Mouse (Mus musculus) forebrain, postnatal 0 days (tissue): Measurements from ENCODE around the gene Pcnx. TPM values are rescaled to one million over a fixed set of nuclear protein-coding genes. Genes with fewer than 3 reads are reported as not detected.

Experiments
- ATAC-seq: fragments of 200-750 bp; cut with Nextera tagmentation; 2 replicates; pipeline ENCODE4 v1.8.0; 2017; ENCODE audit warnings: mild to moderate bottlenecking, moderate library complexity
- DNase-seq: peaks from one replicate; pipeline ENCODE4 v3.0.0-alpha.2; 2015
- H3K27ac ChIP-seq: fragments of 300-500 bp; sonication (generic); 2 replicates; pipeline ENCODE4 v1.5.1; 2014; ENCODE audit warnings: low read depth, mild to moderate bottlenecking, antibody characterized with exemption, low read length, moderate library complexity, mixed read lengths
- H3K27me3 ChIP-seq: fragments of 300-500 bp; sonication (generic); 2 replicates; pipeline ENCODE4 v1.6.1; 2014; ENCODE audit warnings: mild to moderate bottlenecking, low read length, mixed read lengths; ENCODE audit not compliant: insufficient read depth
- H3K36me3 ChIP-seq: fragments of 300-500 bp; sonication (generic); 2 replicates; pipeline ENCODE4 v1.6.1; 2014; ENCODE audit warnings: mild to moderate bottlenecking, moderate library complexity; ENCODE audit not compliant: insufficient read depth
- H3K4me1 ChIP-seq: fragments of 300-500 bp; sonication (generic); 2 replicates; pipeline ENCODE4 v1.6.1; 2014; ENCODE audit warnings: antibody characterized with exemption; ENCODE audit not compliant: insufficient read depth
- H3K4me2 ChIP-seq: fragments of 300-500 bp; sonication (generic); 2 replicates; pipeline ENCODE4 v1.6.1; 2014; ENCODE audit warnings: low read depth, mild to moderate bottlenecking, moderate library complexity
- H3K4me3 ChIP-seq: fragments of 300-500 bp; sonication (generic); 2 replicates; pipeline ENCODE4 v1.5.1; 2014; ENCODE audit warnings: low read depth, low read length, mixed read lengths
- H3K9ac ChIP-seq: fragments of 300-500 bp; sonication (generic); 2 replicates; pipeline ENCODE4 v1.6.1; 2014; ENCODE audit warnings: mild to moderate bottlenecking
- H3K9me3 ChIP-seq: fragments of 300-500 bp; sonication (generic); 2 replicates; pipeline ENCODE4 v1.6.1; 2016; ENCODE audit warnings: low read length
- CTCF ChIP-seq: sonication (generic); IDR thresholded peaks from 2 replicates; pipeline ENCODE4 v1.5.1; 2016; ENCODE audit warnings: antibody characterized with exemption, control low read depth, low read depth
- WGBS: fragments of 180-500 bp; shearing (Covaris S2); extraction: QIAGEN DNeasy Blood & Tissue Kit; methylation state at CpG from one replicate; pipeline ENCODE4 v1.1.7; 2014; 5-methylcytosine and 5-hydroxymethylcytosine counted together
- polyA plus RNA-seq: library from polyadenylated mRNA; unstranded; fragments of >200 nt; fragmentation: Nextera tagmentation; extraction: Ambion mirVana; gene quantifications from 2 replicates; pipeline ENCODE4 v1.2.1, GENCODE M21; 2015
- total RNA-seq: library from RNA; depleted of rRNA; stranded (reverse); fragments of >200 nt; gene quantifications from 2 replicates; pipeline ENCODE4 v1.2.3, GENCODE M21; 2014

Pcnx gene
- total and polyA plus RNA-seq, 2 experiments from 2014 or later, result 6.3 to 37.6 TPM

DNA sequence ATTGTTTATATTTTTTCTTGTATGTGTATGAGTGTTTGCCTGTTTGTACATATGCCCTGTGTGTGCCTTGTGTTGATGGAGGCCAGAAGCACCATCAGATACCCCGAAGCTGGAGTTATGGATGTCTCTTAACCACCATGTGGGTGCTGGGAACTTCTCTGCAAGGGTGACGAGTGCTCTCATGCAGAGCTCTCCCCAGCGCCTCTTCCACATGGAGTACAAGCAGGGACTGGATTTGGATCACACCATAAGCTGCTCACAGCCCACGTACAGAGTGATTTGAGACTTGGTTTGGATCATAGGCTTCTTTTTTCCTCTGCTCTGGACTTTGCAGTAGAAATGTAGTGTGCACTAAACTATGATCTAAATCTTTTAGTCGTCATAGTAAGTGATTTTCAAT, 34.5 kb downstream of the Pcnx start:
- no peak for ATAC-seq
- Histone ChIP-seq H3K9me3 (no peaks in the 10 kb centered on the region), H3K4me2 (no peak overlapping the region), H3K27ac (no peak overlapping the region), H3K9ac (no peak overlapping the region), H3K4me3 (no peak overlapping the region), H3K36me3 (peaks cover 11% of the 10 kb centered on the region), H3K4me1 (no peaks in the 10 kb centered on the region), H3K27me3 (no peaks in the 10 kb centered on the region)
- DNase-seq, result no peak
- 88% methylated on average over 5 of the region's 5 CpGs for WGBS
- no peak for TF ChIP-seq CTCF

DNA sequence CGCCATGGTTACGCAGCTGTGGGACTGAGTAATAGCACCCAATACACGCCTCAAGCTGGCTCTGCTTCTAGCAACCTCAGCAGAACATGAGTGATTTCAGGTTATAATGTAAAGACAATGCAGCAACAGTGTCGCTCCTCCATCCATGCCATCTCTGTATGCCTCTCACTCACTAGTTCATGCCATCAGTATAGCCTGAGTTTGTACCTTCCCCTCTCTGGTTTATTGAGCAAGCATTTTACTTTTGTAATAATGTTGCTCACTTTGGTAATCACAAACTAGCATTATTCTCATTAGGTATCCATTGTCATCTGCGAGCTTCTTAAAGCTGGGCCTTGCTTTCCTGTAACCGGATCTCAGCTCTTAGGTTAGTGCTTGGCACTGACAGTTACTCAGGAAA, 36.2 kb downstream of the Pcnx start:
- H3K36me3 ChIP-seq, result peaks cover 11% of the 10 kb centered on the region
- no peaks in the 10 kb centered on the region for H3K9me3 ChIP-seq
- no peak for ATAC-seq
- H3K9ac ChIP-seq, result no peak overlapping the region
- H3K4me1 ChIP-seq, result no peaks in the 10 kb centered on the region
- WGBS, result 90% methylated on average over 6 of the region's 6 CpGs
- no peak overlapping the region for H3K4me3 ChIP-seq
- H3K4me2 ChIP-seq, result no peak overlapping the region
- H3K27ac ChIP-seq, result no peak overlapping the region
- no peaks in the 10 kb centered on the region for H3K27me3 ChIP-seq
- no peak for DNase-seq
- TF ChIP-seq CTCF, result no peak

DNA sequence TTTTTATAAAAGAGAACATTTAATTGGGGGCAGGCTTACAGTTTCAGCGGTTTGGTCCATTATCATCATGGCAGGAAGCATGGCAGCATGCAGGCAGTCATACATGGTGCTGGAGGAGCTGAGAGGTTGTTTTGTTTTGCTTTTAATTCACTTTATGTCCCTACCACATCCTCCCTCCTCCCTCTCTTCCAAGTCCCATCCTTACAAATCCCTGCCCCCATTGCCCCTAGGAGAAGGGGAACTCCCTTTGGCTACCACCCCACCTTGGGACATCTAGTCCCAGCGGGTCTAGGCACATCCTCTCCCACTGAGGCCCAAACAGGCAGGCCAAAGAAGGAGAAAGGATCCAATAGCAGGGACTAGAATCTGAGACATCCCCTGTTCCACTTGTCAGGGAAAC, 44.6 kb downstream of the Pcnx start:
- Histone ChIP-seq H3K4me3 (no peak overlapping the region), H3K27ac (no peak overlapping the region), H3K36me3 (peaks cover 14% of the 10 kb centered on the region), H3K4me2 (no peak overlapping the region), H3K9me3 (no peaks in the 10 kb centered on the region), H3K4me1 (no peaks in the 10 kb centered on the region), H3K9ac (no peak overlapping the region), H3K27me3 (no peaks in the 10 kb centered on the region)
- TF ChIP-seq CTCF, result no peak
- no peak for DNase-seq
- ATAC-seq, result no peak
- 93% methylated on average over 2 of the region's 2 CpGs for WGBS

DNA sequence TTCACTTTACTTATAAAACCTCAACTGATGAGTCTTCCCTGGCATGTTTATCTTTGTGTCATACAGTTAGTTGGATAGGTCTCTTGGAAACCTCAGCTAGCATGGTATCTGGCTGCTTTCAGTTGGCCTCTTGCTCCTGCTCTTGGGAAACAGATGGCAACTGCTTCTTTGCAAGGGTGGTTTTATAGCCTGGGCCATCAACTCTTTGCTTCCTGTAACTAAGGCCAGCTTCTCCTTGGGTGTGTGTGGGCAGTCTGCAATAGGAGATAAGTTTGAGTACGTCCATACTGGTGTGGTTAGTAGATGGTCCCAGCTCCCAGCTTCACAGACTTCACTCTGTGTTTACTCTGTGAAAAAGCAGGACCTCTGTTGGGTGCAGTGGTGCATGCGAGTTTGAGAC, 46.0 kb downstream of the Pcnx start:
- Histone ChIP-seq H3K36me3 (peaks cover 14% of the 10 kb centered on the region), H3K4me2 (no peak overlapping the region), H3K27ac (no peak overlapping the region), H3K9me3 (no peaks in the 10 kb centered on the region), H3K27me3 (no peaks in the 10 kb centered on the region), H3K4me1 (no peaks in the 10 kb centered on the region), H3K9ac (no peak overlapping the region), H3K4me3 (no peak overlapping the region)
- no peak for DNase-seq
- TF ChIP-seq CTCF, result no peak
- WGBS, result 94% methylated on average over 2 of the region's 2 CpGs
- no peak for ATAC-seq

DNA sequence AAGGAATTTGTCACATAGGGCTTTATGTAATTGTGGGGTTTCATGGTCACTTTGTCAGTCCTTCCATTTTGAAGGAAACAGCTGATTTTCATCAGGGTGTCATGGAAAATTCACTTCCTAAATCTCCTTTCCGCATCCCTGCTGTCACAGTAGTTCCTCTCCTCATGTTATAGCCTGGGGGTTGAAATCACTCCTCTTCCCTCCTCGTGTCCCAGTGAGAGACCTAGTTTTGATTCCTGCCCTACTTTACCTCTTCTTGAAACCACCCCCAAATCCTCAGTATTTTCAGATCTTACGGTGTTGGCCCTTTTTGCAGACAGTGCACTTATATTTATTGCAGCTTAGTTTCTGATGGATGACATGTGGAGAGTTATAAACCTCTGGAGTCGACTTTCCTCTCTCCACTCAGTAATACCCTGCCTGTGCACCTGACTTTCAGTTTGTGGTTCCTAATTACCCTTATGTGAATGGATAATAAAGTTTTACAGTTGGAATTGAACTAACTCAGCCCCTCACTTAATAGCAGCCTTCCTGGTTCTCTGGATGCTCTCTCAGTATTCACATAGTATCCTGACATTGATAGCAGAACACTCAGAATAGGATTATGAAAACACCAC, 48.0 kb downstream of the Pcnx start:
- WGBS, result 56% methylated on average over 4 of the region's 4 CpGs
- Histone ChIP-seq H3K9ac (no peak overlapping the region), H3K9me3 (no peaks in the 10 kb centered on the region), H3K4me3 (no peak overlapping the region), H3K4me2 (no peak overlapping the region), H3K27ac (no peak overlapping the region), H3K4me1 (no peaks in the 10 kb centered on the region), H3K27me3 (no peaks in the 10 kb centered on the region), H3K36me3 (peaks cover 14% of the 10 kb centered on the region)
- TF ChIP-seq CTCF, result no peak
- no peak for ATAC-seq
- DNase-seq, result no peak

DNA sequence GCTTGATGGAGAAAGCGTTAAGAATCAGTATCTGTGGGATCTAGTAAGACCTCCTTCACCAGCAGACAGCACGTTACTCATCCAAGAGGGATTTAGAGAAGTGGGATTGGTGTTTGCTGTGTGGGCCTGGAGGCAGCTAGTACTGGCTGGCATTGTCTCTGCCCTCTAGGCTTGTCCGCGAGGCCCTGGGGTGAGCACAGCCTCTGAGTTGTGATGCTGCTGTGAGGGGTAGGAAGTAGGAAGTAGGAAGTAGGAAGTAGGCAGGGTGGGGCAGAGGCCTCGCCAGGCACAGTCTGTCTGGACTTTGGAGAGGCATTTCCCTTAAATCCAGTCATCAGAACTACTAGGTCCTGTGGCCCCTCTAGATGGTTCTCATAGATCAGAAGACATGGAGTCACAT, 50.6 kb downstream of the Pcnx start:
- DNase-seq (no peak), ATAC-seq (no peak)
- no peak overlapping the region for H3K9ac ChIP-seq
- peaks cover 14% of the 10 kb centered on the region for H3K36me3 ChIP-seq
- WGBS, result 80% methylated on average over 5 of the region's 5 CpGs
- H3K4me2 ChIP-seq, result no peak overlapping the region
- TF ChIP-seq CTCF, result no peak
- no peaks in the 10 kb centered on the region for H3K27me3 ChIP-seq
- H3K4me1 ChIP-seq, result no peaks in the 10 kb centered on the region
- no peak overlapping the region for H3K4me3 ChIP-seq
- H3K27ac ChIP-seq, result no peak overlapping the region
- H3K9me3 ChIP-seq, result no peaks in the 10 kb centered on the region

DNA sequence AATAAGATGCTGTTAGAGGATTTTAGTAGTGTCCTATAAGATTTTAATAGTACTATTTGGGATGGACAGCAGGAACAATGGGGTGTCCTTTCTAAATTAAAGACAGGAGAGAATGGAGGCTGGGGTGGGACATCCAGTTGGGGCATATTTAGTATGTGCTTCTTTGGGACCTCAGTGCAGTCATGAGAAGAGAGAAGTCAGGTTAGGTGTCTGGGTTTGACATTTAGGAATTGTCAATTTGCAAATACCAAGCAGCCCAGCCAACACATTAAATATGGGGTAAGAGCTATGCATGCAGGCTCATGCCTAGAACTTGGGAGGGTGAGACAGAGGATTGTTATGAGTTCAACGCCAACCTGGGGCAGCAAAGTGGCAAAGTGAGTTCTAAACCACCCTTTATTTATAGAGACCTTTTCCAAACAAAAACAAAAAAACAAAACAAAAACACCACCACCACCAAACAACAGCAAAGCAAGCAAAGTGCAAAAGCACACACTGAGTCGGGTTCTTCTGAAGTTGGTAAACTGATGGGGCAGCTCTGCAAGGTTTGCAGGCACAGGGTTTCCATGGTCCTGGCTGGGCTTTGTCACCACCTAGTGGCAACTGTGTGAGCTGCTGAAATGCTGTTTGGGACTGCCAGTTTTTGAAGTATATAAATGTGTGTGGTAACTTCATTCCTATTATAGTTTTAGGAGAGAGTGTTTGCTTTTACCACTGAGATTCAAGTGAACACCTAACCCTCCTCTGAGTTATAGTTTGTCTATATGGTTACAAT, 55.5 kb downstream of the Pcnx start:
- no peak overlapping the region for H3K9ac ChIP-seq
- no peaks in the 10 kb centered on the region for H3K27me3 ChIP-seq
- H3K4me2 ChIP-seq, result no peak overlapping the region
- no peaks in the 10 kb centered on the region for H3K9me3 ChIP-seq
- 50% methylated on average over 2 of the region's 2 CpGs for WGBS
- no peaks in the 10 kb centered on the region for H3K4me1 ChIP-seq
- ATAC-seq (peak; percentile 82), DNase-seq (peak; percentile 85)
- H3K27ac ChIP-seq, result no peak overlapping the region
- no peak overlapping the region for H3K4me3 ChIP-seq
- H3K36me3 ChIP-seq, result peaks cover 20% of the 10 kb centered on the region
- peak; percentile 95 for TF ChIP-seq CTCF
